10 mouse cellular contexts compared by ENCODE assay signal in genomic region chr7:118126219-118126875, GRCm38 (mm10). TPM values are rescaled to one million over a fixed set of nuclear protein-coding genes. Genes with fewer than 3 reads are reported as not detected.
DNase-seq lines count a peak whose midpoint lies in the region; ATAC-seq and TF ChIP-seq lines count a peak whose summit lies in the region.
"Had no signal": no experiment of that assay in that cellular context is flagged by ENCODE, and none has a peak within 500 bp of the region (broad histone marks: within the 10 kb centered on the region; RNA-seq: fewer than 3 reads in every experiment).

No protein-coding gene starts in this region.

- H3K27ac ChIP-seq in kidney, adult 2 months (ENCODE audit: insufficient read depth, low read depth, low read length): 0 out of 2 replicates have a peak overlapping the region, but pooled peaks have one; percentile 41
- no peak overlapping the region for H3K27ac ChIP-seq in stomach, embryonic 15.5 days
- no peak overlapping the region for H3K27ac ChIP-seq in stomach, postnatal 0 days (replicated peaks)
- no peak overlapping the region for H3K27ac ChIP-seq in forebrain, embryonic 15.5 days (replicated peaks)

- DNase-seq in kidney, adult 2 months: no peak
- DNase-seq in kidney, postnatal 25 days: no peak
- no peak for DNase-seq in stomach, postnatal 0 days (ENCODE audit: low spot score)
- no peak for DNase-seq in frontal cortex, adult 2 months (ENCODE audit: extremely low spot score in 1 of 2, low spot score in 1 of 2)
- no peak for DNase-seq in natural killer cell, adult 2 months (ENCODE audit: low spot score in 2 of 2)
- DNase-seq: adrenal gland, adult 8-10 months; gastrocnemius, postnatal 25 days; heart, postnatal 4 days had no signal

- H3K4me2 ChIP-seq in stomach, embryonic 15.5 days: peak overlapping the region; percentile 69; the same call in 1 of the 2 replicates
- H3K4me2 ChIP-seq in stomach, postnatal 0 days (replicated peaks; ENCODE audit: low read depth): no peak overlapping the region
- peak overlapping the region; percentile 12; the same call in 1 of the 2 replicates for H3K4me2 ChIP-seq in forebrain, embryonic 15.5 days (replicated peaks)

- TF ChIP-seq POLR2A in kidney, adult 2 months (IDR thresholded peaks at IDR 0.05; ENCODE audit: low read depth, low read length): no peak

- H3K9me3 ChIP-seq in stomach, embryonic 15.5 days: no peaks in the 10 kb centered on the region
- no peaks in the 10 kb centered on the region for H3K9me3 ChIP-seq in stomach, postnatal 0 days (ENCODE audit: control insufficient read depth, low read length)
- no peaks in the 10 kb centered on the region for H3K9me3 ChIP-seq in forebrain, embryonic 15.5 days

- 46% methylated on average over 11 of the region's 11 CpGs for WGBS in kidney, adult 2 months
- WGBS in stomach, embryonic 15.5 days: 51% methylated on average over 11 of the region's 11 CpGs
- 58% methylated on average over 11 of the region's 11 CpGs for WGBS in stomach, postnatal 0 days
- WGBS in forebrain, embryonic 15.5 days: 66% methylated on average over 11 of the region's 11 CpGs

- no peak for ATAC-seq in stomach, embryonic 15.5 days (ENCODE audit: insufficient read depth, low FRiP score, low read depth)
- no peak for ATAC-seq in stomach, postnatal 0 days (ENCODE audit: low FRiP score, low TSS enrichment)
- no peak for ATAC-seq in forebrain, embryonic 15.5 days (replicated peaks)

- peaks cover 15% of the 10 kb centered on the region for H3K4me1 ChIP-seq in kidney, adult 2 months (ENCODE audit: control insufficient read depth, insufficient read depth, low read length)
- peaks cover 21% of the 10 kb centered on the region for H3K4me1 ChIP-seq in stomach, embryonic 15.5 days
- H3K4me1 ChIP-seq in stomach, postnatal 0 days (replicated peaks; ENCODE audit: control insufficient read depth, insufficient read depth): no peaks in the 10 kb centered on the region
- H3K4me1 ChIP-seq in forebrain, embryonic 15.5 days: peaks cover 30% of the 10 kb centered on the region

- TF ChIP-seq EP300 in stomach, postnatal 0 days (optimal IDR thresholded peaks at IDR 0.05): no peak

- TF ChIP-seq CTCF in kidney, adult 2 months (conservative IDR thresholded peaks at IDR 0.05; ENCODE audit: insufficient read depth, insufficient read length, low read depth, low read length): no peak
- TF ChIP-seq CTCF in stomach, postnatal 0 days (IDR thresholded peaks at IDR 0.05; ENCODE audit: low read depth): no peak

- no peak overlapping the region for H3K4me3 ChIP-seq in kidney, adult 2 months (ENCODE audit: insufficient read depth, low read depth, low read length)
- 0 out of 2 replicates have a peak overlapping the region, but pooled peaks have one; percentile 0 for H3K4me3 ChIP-seq in stomach, embryonic 15.5 days (replicated peaks)
- no peak overlapping the region for H3K4me3 ChIP-seq in stomach, postnatal 0 days (ENCODE audit: low read depth, low read length)
- 0 out of 2 replicates have a peak overlapping the region, but pooled peaks have one; percentile 8 for H3K4me3 ChIP-seq in forebrain, embryonic 15.5 days

- H3K27me3 ChIP-seq in kidney, adult 2 months (replicated peaks; ENCODE audit: control insufficient read depth, insufficient read depth, low read length): no peaks in the 10 kb centered on the region
- no peaks in the 10 kb centered on the region for H3K27me3 ChIP-seq in stomach, embryonic 15.5 days (replicated peaks)
- no peaks in the 10 kb centered on the region for H3K27me3 ChIP-seq in stomach, postnatal 0 days (ENCODE audit: control insufficient read depth, insufficient read depth, low read length)
- no peaks in the 10 kb centered on the region for H3K27me3 ChIP-seq in forebrain, embryonic 15.5 days

- H3K36me3 ChIP-seq in kidney, adult 2 months (ENCODE audit: control insufficient read depth, insufficient read depth, low read length): peaks cover 11% of the 10 kb centered on the region
- peaks cover 15% of the 10 kb centered on the region for H3K36me3 ChIP-seq in stomach, embryonic 15.5 days
- 0 out of 2 replicates have a peak, but pooled peaks cover 3% of the 10 kb centered on the region for H3K36me3 ChIP-seq in stomach, postnatal 0 days (ENCODE audit: control insufficient read depth, insufficient read depth, low read length)
- peaks cover 21% of the 10 kb centered on the region for H3K36me3 ChIP-seq in forebrain, embryonic 15.5 days

- H3K9ac ChIP-seq in stomach, embryonic 15.5 days: no peak overlapping the region
- H3K9ac ChIP-seq in stomach, postnatal 0 days (ENCODE audit: low read length): no peak overlapping the region
- no peak overlapping the region for H3K9ac ChIP-seq in forebrain, embryonic 15.5 days (replicated peaks)

RNA-seq across cellular contexts. Expression of gene Arl6ip1, which starts 3.1 kb away (rescaled TPM):
- polyA plus RNA-seq in kidney, adult 2 months (2012; rRNA removed): 234 and 344 TPM in 2 replicates
- polyA plus RNA-seq in stomach, embryonic 15.5 days (2015; fragmentation: Nextera tagmentation; extraction: Ambion mirVana): 438 and 451 TPM in 2 replicates
- 264 and 345 TPM in 2 replicates for polyA plus RNA-seq in stomach, postnatal 0 days (2015; fragmentation: Nextera tagmentation; extraction: Ambion mirVana)
- 592 and 601 TPM in 2 replicates for polyA plus RNA-seq in forebrain, embryonic 15.5 days (2015; fragmentation: Nextera tagmentation; extraction: Ambion mirVana)
- polyA plus RNA-seq in frontal cortex, adult 2 months (2012; rRNA removed): 251 and 293 TPM in 2 replicates

RNA-seq across cellular contexts. Expression of gene Rps15a, which starts 10.4 kb away (rescaled TPM):
- 1,038 and 1,225 TPM in 2 replicates for polyA plus RNA-seq in kidney, adult 2 months (2012; rRNA removed)
- 712 and 730 TPM in 2 replicates for polyA plus RNA-seq in stomach, embryonic 15.5 days (2015; fragmentation: Nextera tagmentation; extraction: Ambion mirVana)
- polyA plus RNA-seq in stomach, postnatal 0 days (2015; fragmentation: Nextera tagmentation; extraction: Ambion mirVana): 610 and 623 TPM in 2 replicates
- polyA plus RNA-seq in forebrain, embryonic 15.5 days (2015; fragmentation: Nextera tagmentation; extraction: Ambion mirVana): 524 and 546 TPM in 2 replicates
- polyA plus RNA-seq in frontal cortex, adult 2 months (2012; rRNA removed): 826 and 1,363 TPM in 2 replicates

Comparison
In these comparisons a context has a peak if more than half of its experiments do, and no peak if none do; other contexts are left out.
1. H3K4me3 ChIP-seq: peak in stomach, embryonic 15.5 days (single experiment) and forebrain, embryonic 15.5 days (single experiment); none in kidney, adult 2 months (single experiment) and stomach, postnatal 0 days (single experiment).